Mouse (Mus musculus) embryonic fibroblast, embryonic 13.5 days (primary cell): ENCODE measurements at regions not wholly inside any gene's neighbourhood (a gene's known extent, or its start where the extent isn't known, plus 50 kb on each side); places are given as distances from the start of the nearest gene placed in this dataset.

Source experiments
- CTCF ChIP-seq: IDR thresholded peaks from 2 replicates; pipeline ENCODE4 v1.5.1; 2011; ENCODE audit warnings: mild to moderate bottlenecking, control low read depth, low read length, moderate library complexity, borderline replicate concordance; ENCODE audit not compliant: insufficient read depth
- POLR2A ChIP-seq: IDR thresholded peaks from 2 replicates; pipeline ENCODE4 v1.6.1; 2011; ENCODE audit warnings: low read depth, mild to moderate bottlenecking, control low read depth, low read length, moderate library complexity

DNA sequence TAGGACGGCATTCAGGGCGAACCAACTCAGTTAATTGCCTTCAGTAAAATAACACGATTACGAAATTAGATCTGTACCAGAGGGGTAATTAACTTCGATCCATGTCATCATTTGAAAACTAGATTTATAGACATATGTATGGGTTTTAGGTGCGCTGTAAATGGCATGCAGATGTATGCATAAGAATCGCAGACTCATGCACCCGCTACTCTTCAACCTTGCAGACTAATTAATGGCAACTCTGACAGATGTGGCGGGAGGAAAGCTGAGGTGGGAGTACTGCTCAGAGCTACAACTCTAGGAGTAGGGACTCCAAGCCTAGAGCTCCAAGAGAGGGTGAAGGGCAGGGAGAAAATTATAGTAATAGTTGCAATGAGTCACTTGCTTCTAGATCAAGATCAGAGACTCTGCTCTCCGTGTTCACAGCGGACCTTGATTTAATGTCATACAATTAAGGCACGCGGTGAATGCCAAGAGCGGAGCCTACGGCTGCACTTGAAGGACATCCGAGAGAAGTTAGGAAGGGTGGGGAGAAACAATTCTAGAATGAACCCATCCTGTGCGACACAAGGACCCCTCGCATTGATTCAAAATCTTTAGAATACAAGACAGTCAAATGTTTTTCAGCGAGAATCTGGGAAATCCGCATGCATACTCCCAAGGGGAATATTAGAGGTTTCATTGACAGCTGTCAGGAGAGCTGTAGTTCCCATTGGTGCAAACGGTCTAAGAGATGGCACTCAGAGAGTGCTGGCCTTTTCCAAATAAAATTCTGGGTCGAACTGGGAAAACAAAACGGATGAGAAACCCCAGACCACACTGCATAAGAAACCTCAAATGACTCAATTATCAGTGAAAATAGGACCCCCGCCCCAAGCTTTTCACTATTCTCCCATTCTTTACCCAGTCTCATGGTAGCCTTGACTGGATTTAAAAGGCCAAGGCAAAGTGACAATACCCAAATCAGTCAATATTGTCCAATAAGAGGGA is 152.6 kb upstream of the Cypt12 start:
- TF ChIP-seq POLR2A (no peak), CTCF (no peak)
